Mouse (Mus musculus) bone marrow, adult 2 months (tissue): ENCODE measurements around the gene Dock8. TPM values are rescaled to one million over a fixed set of nuclear protein-coding genes. Genes with fewer than 3 reads are reported as not detected.
A peak's percentile ranks its signal among the peaks of the same experiment; 100 is the strongest.

Experiments
- H3K27ac ChIP-seq: fragments of 200-500 bp; 2 replicates; pipeline ENCODE4 v1.5.1; 2012; ENCODE audit warnings: low read depth, mild to moderate bottlenecking, control low read depth, inconsistent platforms, low read length; ENCODE audit not compliant: control insufficient read depth, poor library complexity, insufficient read depth
- H3K4me1 ChIP-seq: fragments of 200-500 bp; 2 replicates; pipeline ENCODE4 v1.6.1; 2011; ENCODE audit warnings: low read length; ENCODE audit not compliant: control insufficient read depth, insufficient read depth
- H3K4me3 ChIP-seq: fragments of 200-500 bp; replicated peaks from 2 replicates; pipeline ENCODE3; 2011; ENCODE audit warnings: mild to moderate bottlenecking, low read depth, low read length, control low read depth; ENCODE audit not compliant: control insufficient read depth
- CTCF ChIP-seq: fragments of 200-500 bp; IDR thresholded peaks from 2 replicates; pipeline ENCODE4 v1.5.1; 2011; ENCODE audit warnings: low read length, control low read depth; ENCODE audit not compliant: control insufficient read depth, insufficient read depth
- POLR2A ChIP-seq: fragments of 200-500 bp; IDR thresholded peaks from 2 replicates; pipeline ENCODE4 v1.6.1; 2011; ENCODE audit warnings: low read depth, mild to moderate bottlenecking, control low read depth, low read length, borderline replicate concordance; ENCODE audit not compliant: control insufficient read depth
- WGBS: fragments of 180-500 bp; shearing (Covaris S2); methylation state at CpG from one replicate; pipeline ENCODE4 v1.1.7; 2018; 5-methylcytosine and 5-hydroxymethylcytosine counted together
- polyA plus RNA-seq: library from polyadenylated mRNA; stranded (reverse); fragments of >200 nt; gene quantifications from 2 replicates; pipeline ENCODE4 v1.2.4, GENCODE M21; 2011; ENCODE audit warnings: low replicate concordance; ENCODE audit not compliant: missing spikeins, insufficient read depth, insufficient read length

Dock8 gene
- 16.9 and 40.8 TPM in 2 replicates for polyA plus RNA-seq

DNA sequence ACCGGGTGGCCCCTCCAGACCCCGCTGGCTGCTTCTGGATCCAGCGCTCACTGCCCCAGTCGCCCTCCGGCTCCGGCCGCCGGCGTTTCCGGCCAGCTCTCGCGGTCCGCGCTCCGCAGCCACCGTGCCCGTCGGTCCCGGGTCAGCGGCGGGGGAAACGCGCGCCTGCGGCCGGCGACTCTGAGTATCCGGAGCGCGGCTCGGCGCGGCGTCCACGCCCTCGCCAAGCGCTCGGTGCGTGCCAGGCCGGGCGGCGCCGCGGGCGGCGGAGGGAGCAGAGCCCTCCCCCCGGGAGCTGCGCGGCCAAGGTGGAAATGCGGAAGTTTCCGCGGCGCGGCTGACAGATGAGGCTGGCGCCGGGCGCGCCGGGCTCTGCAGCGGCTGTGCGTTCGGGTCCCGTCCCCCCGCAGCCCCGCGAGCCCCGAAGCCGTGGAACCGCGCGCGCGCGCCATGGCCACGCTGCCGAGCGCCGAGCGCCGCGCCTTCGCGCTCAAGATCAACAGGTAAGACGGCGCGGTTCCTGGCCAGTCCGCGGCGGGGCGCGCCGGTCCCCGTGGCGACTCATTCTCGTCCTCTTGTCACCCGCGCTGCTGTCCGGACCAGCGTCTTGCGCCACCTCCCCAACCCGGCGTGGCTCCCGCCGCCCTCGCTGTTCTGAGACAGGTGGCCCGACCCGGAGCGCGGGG lies at the start of gene Dock8:
Gene Dock8 (plus strand): TSS at position 334 of the 686 bp plus-strand sequence.
- Histone ChIP-seq H3K4me3 (peak within 1 kb of the TSS; percentile 91), H3K27ac (peak within 1 kb of the TSS; percentile 99), H3K4me1 (peaks cover 1% of the 10 kb centered on the region; the same call in 1 of the 2 replicates)
- 0 out of 2 replicates have a peak, but pooled peaks have one; percentile 5 for TF ChIP-seq CTCF
- peak; percentile 53; the same call in 1 of the 2 replicates for TF ChIP-seq POLR2A
- WGBS = under 1% methylated on average over 105 of the region's 109 CpGs

DNA sequence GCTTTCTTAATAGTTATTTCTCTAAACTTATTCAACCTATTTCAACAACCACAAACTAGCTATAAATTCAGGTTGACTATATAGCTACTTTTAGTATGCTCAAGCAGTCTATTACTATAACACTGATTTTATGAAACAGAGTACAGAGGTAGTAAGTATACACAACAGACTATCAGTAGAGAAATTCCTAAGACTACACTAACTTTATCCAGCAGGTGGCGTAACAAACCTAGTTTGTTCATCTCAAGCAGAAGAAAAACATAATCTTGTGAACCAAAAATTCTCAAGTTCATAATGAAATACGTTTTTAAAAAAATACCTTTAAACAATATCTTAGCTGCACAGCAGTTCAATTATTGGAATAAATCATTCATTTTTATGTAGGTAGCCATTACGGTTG lies 40.8 kb upstream of the Dock8 start:
- Histone ChIP-seq H3K4me1 (no peaks in the 10 kb centered on the region), H3K27ac (no peak overlapping the region), H3K4me3 (no peak overlapping the region)
- TF ChIP-seq CTCF (no peak), POLR2A (no peak)
- WGBS = 28% methylated on average over 3 of the region's 3 CpGs

DNA sequence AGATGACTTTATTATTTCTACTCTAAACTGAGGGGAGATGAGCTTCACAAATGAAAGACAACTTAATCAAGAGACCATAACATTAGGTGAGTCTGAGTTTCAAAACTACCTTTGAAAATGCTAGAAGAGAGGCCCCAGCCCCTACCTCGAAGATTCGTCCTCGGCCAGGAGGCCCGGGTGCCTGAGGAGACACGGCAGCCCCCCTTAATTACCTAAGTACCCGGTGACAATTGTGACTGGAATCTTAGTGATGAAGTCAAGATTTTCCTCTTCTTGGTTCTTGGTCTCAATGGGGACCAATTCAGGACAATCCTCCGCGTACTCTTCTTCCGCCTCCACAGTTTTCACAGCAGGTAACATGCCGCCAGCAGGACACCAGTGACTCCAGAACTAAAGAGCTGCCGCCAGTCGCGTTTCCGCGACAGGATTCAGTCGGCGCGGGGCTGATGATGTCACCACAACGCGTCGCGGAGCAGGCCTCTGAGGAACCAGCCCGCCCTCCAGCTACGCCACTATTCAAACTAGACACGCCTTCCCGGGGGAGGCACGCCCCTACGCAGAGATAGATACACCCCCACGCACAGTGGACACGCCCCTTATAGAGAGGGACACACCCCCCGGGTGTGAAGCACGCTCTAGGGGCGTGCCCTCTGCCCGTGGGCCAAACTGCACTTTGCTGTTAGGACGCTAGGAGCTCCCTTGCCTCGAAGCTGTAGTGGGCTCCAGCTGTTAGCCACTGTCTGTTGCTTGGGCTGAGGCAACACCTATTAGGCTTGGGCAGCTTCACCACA lies 38.0 kb upstream of the Dock8 start, which contains the start of gene Cbwd1:
Gene Cbwd1 (minus strand): TSS at position 439 of the 791 bp plus-strand sequence.
- Histone ChIP-seq H3K27ac (peak within 1 kb of the TSS; percentile 6; the same call in 1 of the 2 replicates), H3K4me3 (peak within 1 kb of the TSS; percentile 78), H3K4me1 (no peaks in the 10 kb centered on the region)
- WGBS = 1% methylated on average over 36 of the region's 36 CpGs
- TF ChIP-seq CTCF (peak; percentile 93), POLR2A (peak; percentile 60; the same call in 1 of the 2 replicates)

DNA sequence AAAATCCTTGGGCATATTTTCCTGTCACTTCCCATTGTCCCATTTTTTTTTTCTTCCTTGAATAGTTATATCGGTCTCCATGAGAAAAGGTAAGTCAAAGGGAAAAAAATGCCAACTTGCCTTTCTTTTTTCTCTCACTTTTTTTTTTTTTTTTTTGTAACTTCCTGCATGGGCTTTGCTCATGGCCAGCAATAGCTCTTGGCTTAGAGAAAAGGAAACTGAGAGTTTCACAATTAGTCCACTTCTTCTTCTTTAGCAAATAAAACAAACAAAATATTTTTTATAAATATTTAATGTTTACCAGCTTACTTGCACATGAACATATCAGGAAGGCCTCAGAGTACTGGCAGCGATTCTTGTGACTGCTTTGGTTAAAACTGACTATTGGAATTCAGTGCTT lies 33.1 kb upstream of the Dock8 start:
- 22% methylated on average over 2 of the region's 2 CpGs for WGBS
- H3K27ac ChIP-seq = no peak overlapping the region; the same call in 1 of the 2 replicates
- H3K4me3 ChIP-seq = no peak overlapping the region
- H3K4me1 ChIP-seq = no peaks in the 10 kb centered on the region; the same call in 1 of the 2 replicates
- TF ChIP-seq POLR2A = no peak
- no peak for TF ChIP-seq CTCF

DNA sequence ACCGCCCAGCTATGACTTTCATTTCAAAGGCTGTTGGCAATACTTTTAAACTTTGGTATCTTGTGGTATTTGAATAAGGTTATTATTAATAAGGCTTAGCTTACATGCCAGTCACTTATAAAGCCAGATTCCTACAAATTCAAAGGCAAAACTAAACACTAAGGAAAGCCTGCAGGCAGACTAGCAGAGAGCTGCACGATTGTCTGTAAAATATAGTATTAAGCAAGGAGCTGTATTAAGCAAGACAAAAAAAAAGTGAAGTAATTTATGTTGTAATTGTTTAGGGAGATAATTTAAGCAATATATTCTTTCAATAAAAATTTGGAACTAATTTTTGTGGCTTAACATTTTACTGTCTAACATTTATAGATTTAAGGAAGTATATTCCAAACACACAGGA lies 32.4 kb upstream of the Dock8 start:
- H3K27ac ChIP-seq = peak overlapping the region; percentile 64; the same call in 1 of the 2 replicates
- 21% methylated on average over 2 of the region's 2 CpGs for WGBS
- no peak overlapping the region for H3K4me3 ChIP-seq
- no peaks in the 10 kb centered on the region; the same call in 1 of the 2 replicates for H3K4me1 ChIP-seq
- TF ChIP-seq POLR2A (no peak), CTCF (no peak)

DNA sequence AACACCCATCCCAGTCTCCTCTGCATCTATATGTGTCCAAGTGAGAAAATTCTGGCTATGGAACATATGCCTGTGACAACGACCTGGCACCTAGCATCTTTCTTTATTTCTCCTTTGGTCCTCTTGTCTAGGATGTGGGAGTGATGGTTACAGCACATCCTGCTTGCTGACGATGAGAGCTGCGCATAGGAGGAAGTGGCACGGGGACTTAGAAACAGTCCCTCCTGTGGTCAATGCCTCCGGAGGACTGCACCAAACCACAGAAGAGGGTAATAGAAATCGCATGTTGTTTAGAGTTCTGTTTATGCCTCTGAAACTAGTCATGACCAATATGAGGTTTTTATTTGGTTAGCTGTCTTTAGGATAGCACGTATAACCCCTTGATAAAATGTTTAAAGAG lies 28.0 kb upstream of the Dock8 start:
- Histone ChIP-seq H3K4me1 (no peaks in the 10 kb centered on the region; the same call in 1 of the 2 replicates), H3K27ac (no peak overlapping the region)

DNA sequence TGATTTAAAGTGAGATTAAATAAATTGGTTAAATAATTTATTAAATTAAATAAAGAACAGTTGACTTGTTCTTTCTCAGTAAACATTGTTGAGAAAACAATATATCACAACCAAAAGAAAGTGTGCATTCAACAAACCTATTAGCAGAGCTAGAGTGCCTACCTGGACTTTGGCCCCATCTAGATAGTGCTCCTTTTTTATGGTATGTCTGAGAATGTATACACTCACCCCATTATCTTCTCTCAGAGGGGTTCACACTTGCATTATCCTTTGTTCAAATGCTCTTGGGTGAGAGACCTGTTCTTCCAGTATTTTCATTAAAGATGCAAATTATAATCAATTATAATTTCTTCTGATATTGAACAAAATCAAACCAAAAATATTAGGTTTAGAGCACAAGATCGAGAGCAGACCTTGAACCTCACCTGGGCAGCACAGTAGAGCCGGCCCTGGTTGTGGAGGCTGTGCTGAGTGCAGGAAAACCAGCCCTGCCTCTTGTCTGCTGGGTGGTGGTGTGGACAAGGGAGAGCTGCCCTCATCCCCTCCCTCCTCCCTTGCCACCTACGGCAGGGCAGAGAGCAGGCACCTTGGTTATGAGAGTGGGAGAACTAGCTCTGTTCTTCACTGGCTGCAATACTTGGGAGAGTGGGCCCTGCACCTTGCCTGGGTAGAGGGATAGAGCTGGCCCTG lies 26.5 kb upstream of the Dock8 start:
- Histone ChIP-seq H3K4me1 (no peaks in the 10 kb centered on the region; the same call in 1 of the 2 replicates), H3K4me3 (no peak overlapping the region), H3K27ac (no peak overlapping the region)
- TF ChIP-seq POLR2A = no peak
- no peak for TF ChIP-seq CTCF
- WGBS = 79% methylated on average over 3 of the region's 3 CpGs

More for the DNA sequence above, 28.0 kb upstream of the Dock8 start:
- 1% methylated on average over 7 of the region's 7 CpGs for WGBS
- no peak overlapping the region for H3K4me3 ChIP-seq
- TF ChIP-seq POLR2A (no peak), CTCF (no peak)
